Mouse (Mus musculus): ENCODE data around the gene Cyp2d11.
"Not testable (repeated sequence)": the region's sequence is repeated elsewhere in the genome, so short reads cannot be mapped to it uniquely, and the experiment has no call there.

Gene Cyp2d11

DNA sequence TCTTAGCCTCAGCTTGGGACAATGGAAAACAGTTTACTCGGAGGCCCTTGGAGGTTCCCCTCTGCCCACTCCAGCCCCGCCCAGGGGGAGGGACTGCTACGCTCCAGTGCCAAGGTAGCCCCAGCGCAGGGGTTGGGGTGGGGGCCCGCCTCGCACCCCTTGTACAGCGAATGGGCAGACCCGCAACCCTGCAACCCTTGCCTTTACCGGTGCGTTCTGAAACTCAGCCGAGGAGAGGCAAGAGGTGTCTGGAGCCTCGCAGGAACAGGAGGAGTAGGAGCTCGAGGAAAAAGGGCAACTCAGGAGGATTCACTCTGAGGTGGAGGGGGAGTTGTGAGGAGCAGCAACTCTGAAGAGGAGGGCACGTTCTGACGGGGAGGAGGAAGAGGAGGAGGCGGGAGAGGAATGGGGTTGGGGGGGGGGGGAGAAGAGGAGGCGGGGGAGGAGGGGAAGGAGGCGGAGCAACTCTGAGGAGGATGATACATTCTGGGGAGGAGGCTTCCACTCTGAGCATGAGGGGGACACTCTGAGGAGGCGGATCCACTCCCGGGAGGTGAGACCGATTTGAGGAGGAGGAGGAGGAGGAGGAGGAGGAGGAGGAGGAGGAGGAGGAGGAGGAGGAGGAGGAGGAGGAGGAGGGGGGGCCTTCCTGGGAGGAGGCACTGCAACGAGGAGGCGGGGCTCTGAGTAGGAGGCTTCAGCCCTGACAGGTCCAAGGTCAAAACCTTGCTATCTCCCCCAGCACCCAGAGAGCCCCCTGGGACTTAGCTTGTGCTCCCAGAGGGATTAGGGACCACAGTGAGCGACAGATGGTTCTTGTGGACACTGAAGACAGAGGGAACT lies 13.7 kb downstream of the Cyp2d11 start, which contains the start of gene Cyp2d22:
Gene Cyp2d22 (minus strand): TSS at position 390 of the 843 bp plus-strand sequence.
- DNase-seq (ENCODE audit: low read depth, low spot score) = peak; percentile 69

DNA sequence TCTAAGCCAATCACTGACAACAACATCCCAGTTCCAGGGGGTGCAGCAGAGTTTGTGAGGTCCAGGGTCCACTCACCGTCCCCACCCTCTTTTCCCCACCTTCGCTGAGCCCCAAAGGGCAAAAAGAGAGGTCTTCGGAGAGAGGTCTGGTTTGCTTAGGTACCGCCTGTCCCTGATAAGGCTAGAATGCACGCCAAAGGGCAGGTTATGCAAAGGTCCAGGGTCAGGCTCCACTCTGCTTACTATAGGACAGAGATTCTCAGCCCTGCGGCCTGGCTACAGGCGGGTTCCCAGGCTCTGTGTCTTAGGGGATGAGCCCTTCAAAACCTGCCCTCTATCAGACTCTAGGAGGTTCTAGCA lies 14.3 kb downstream of the Cyp2d11 start:
- DNase-seq (ENCODE audit: low read depth, low spot score) = no peak

DNA sequence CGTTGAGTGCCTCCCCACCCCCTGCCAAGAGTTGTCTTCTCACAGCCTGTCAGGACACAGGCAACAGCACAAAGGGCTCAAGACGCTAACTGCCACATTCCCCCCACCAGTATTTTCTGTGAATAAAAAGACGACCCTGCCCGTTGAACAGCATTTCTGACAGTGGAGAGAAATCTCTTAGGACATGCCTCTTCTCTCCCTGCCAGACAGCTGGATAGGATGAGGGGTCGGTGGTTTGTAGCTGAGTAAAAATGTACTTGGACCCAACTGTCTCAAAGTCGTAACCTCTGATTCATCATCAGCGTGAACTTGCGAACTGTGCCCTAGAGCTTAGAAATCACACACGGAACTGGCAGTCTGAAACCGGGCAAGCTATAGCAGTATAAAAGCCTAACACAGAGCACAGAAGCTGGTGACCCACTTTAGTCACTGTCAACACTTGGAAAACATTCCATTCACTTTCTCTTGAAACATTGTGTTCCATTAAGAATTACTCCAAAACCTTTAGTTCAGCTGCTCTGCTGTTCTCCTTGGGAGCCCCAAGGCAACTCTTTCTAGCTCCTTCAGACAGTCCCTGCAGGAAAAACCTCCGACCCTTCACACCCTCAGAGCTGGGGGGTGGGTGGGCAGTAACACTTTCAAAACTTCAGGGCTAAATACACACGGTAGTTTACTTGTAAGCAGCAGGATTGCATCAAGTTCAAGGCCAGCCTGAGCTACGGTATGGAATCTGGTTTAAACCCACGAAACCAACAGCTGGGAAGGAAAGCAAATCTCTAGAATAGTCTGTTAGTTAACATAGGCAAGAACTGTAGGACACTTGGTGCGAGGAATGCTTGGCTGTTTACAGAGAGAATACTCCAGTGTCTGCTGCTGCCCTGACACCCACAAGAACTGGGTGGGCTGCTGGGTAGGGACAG lies 15.3 kb downstream of the Cyp2d11 start:
- no peak for DNase-seq (ENCODE audit: low read depth, low spot score)

DNA sequence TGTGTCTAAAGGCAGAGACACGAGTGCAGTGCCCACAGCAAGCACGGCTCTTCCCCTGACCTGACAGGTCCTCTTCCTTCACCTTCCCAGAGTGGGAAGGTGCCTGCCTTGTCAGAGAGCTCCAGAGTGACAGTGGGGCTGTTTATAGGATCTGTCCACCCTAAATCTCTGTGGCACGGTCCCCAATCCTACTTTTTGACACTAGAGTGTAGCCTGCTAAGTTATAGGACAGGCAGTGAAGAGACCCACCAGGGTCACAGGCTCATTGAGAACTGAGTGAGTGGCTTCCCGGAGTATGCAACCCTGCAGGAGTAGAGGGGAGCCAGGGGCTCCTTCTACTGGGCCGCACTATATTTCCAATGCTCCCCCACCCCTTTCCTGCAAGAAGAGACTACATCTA lies 16.1 kb downstream of the Cyp2d11 start:
- DNase-seq (ENCODE audit: low read depth, low spot score) = no peak

DNA sequence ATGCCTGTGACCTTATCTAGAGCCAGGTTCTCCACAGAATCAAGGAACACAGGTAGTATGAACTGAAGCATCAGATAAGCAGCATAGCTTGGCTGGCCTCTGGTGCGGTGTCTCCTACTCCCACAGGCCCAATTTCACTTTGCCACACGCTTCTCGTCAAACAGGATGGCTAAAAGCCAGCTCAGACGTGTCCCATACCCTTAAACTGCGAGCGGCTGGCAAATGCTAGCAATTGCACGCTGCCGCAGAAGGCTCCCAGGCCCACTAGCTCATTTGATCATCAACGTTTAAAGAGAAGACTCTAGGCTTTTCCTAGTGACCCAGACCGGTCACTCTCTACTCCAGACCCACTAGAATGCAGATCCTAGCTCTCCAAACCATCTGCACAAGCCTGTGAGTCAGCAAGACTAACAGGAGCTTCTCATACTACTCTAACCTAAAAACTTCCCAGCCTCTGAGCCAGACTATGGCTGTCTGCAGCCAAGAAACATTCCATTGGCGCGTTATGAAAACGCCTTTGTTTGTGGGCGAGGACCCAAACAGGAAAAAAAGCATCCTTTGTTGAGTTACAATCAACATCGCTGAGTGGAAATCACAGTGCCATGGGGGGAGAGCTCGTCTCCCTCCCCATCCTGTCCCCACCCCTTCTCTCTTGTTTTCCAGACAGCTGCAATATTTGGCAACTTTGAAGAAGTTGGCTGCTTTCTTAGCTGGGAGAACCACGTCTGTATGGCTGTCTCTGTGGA lies 17.3 kb downstream of the Cyp2d11 start:
- DNase-seq (ENCODE audit: low read depth, low spot score) = no peak

DNA sequence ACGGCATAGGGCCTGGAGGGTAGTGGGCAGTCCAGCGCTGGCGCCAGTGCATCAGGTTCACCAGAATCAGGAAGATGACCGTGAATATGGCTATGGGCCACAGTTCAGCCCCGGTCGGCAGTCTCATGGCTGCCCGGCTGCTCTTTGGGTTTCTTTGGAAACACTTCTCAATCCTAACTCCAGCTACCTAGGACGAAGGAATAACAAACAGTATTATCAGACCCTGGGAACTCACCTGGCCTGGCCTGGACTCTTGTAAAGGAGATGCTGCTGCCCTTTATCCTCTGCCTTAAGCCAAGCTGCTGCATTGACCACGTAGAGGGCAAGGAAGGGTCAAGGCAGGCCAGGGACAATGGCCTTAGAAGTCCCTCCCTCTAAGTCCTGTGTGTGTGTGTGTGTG lies 18.0 kb downstream of the Cyp2d11 start:
- DNase-seq (ENCODE audit: low read depth, low spot score) = no peak

DNA sequence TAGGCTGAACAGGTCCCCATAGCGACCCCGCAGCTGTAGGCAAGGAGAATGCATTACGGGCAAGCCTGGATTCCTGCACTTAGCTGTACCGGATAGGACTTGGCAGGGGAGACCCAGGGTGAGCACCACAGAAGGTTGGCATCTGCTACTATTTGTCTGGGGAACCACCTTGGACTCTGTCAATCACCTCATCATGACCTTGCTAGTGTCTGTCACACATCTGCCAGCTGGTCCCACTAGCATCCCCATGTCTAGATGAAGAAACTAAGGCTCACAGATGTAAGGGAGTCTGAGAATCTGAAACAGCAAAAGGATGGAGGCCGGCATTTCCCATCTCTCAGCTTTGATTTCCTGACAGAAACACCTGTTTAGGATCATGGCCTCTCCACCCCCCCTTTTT lies 19.4 kb downstream of the Cyp2d11 start:
- DNase-seq (ENCODE audit: low read depth, low spot score) = no peak

DNA sequence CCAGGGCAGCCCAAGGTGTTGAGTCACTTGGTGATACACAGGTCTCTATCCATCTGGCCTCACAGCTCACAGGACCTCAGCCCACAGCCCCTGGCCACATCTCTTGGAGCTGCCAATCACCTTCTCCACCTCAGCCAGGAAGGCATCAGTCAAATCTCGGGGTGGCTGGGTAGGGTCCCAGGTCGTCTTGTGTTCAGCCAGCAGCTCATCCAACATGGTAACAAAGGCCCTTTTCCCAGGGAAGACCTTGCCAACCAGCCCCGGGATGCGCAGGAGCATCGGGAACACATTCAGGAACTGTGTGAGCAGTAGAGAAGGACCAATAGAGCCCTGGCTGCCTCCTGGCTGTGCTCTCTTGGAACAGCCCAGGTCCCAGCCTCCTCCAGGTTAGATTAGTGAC lies 20.8 kb downstream of the Cyp2d11 start:
- no peak for DNase-seq (ENCODE audit: low read depth, low spot score)

DNA sequence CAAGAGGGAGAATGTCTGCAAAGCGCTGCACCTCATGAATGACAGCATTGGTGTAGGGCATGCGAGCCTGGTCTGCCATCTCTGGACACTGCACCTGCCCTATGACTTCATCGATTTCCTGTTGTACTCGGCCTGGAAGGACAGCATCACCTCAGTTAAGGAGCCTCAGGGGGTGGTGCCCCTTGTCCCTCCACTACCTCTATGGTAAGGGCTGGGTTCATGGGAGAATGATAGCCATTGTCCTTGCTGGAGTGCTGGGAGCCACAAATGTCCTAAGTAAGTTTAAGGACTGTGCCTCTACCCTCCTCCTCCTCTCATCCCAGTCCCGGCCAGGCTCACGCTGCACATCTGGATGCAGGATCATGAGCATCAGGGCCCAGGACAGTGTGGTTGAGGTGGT lies 21.4 kb downstream of the Cyp2d11 start:
- DNase-seq (ENCODE audit: low read depth, low spot score) = no peak

DNA sequence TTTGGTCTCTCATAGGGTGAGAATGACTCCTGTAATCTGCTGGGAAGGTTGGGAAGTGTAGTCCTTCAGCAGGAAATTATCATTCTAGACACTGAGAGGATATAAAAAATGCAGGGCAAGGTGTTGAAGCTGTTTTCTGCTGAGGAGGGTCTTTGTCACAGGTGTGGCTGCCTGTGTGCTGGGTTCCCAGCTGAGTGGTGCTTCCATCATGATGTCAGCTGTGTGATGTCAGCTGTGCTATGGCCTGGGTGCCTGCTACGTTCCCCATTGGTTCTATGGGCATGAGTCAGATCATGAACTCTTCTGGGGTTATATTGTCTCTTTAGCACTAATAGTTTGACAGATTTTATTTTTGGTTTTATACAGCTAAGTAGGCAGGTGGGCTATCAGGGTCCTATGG lies 25.0 kb downstream of the Cyp2d11 start:
- DNase-seq (ENCODE audit: low read depth, low spot score) = no peak

DNA sequence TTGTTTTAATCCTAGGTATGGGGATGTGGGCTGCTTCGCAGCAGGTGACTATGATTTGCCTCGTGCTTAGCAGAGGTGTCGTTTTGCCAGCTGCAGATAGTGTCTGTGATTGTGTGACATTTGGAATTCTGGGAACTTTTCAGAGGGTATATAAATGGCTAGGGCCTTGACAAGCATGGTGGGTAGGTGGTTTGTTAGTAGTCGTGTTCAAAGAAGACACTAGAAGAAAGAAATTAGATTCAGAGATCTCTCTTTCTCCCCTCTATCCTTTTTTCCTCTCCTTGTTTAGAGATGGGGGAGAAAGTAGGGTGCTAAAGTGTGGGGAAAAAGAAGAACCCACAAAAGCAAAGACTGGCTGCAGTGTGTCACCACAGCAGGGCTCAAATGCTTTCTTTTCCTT lies 25.7 kb downstream of the Cyp2d11 start:
- no peak for DNase-seq (ENCODE audit: low read depth, low spot score)

DNA sequence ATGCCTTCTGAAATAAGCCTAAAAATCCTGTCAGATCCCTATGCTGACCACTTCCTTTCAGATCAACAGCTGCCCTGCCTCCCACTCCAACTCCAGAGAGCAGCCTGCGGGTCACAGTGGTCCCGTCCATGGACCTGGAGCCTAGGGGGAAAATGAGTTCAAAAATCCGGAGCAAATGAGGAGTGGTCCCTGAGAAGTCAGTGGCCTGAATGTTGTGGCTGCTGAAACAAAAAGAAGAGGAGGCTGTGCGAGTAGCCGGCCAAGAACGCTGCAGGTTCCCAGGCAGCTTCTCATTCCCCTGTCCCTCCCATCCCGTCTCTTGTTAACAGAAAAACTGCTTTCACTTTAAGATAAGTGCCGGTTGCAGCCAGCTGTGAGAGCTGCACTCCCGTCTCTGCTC lies 29.3 kb downstream of the Cyp2d11 start:
- DNase-seq (ENCODE audit: low read depth, low spot score) = not testable (repeated sequence)

DNA sequence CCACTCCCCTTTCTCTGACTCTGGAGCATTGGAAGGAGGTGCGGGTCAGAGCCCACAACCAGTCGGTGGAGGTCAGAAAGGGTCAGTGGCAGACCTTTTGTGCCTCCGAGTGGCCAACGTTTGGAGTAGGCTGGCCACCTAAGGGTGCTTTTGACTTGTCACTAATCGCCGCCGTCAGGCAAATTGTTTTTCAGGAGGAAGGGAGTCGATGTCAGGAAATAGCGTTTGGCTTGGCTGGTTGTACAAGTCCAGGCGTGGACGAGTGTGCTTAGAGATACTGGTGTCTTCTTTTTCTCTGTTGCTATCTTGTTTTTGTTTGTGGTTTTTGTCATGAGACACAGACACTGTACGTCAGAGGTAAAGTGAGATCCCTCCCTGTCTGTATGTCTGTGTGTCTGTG lies 30.0 kb downstream of the Cyp2d11 start:
- not testable (repeated sequence) for DNase-seq (ENCODE audit: low read depth, low spot score)

DNA sequence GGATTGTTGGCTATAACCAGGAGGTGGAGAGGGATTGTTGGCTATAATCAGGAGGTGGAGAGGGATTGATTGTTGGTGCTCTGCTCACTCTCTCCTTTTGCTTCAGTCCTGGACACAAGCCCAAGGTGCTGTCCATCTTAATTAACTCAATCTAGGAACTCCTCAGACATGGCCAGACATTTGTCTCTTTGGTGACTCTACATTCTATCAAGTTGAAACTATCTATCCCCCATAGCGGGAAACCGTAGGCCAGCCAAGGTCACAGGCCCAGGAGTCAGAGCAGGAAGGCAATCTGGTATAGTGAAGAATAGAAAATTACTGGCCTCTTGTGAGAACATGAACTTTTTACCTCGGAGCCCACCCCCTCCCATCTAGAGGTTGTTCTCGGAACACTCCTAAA lies 31.6 kb downstream of the Cyp2d11 start:
- no peak for DNase-seq (ENCODE audit: low read depth, low spot score)

DNA sequence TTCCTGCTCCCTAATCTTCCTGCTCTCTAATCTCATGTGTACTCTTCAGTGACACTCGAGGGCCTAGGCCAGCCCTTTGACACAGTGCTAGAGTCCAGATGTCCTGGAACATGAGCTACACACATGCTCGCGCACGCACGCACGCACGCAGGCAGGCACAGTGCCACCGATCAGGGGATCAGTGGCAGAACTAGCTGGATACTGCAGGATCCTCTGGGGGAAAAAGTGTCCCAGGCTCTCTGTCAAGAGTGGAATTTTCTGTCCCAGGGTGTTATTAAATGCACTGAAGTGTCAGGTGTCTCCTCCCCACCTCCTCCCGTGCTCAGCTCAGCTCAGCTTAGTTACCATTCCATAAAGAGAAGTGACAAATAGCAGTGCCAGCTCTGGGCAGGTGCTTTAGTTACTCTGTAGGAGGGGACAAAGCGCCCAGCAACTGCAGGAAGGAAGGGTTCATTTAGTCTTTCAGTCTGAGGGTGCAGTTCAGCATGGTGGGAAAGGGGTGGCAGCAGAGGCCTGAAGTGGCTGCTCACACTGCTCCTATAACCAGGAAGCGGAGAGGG lies 32.3 kb downstream of the Cyp2d11 start:
- DNase-seq (ENCODE audit: low read depth, low spot score) = peak; percentile 43

DNA sequence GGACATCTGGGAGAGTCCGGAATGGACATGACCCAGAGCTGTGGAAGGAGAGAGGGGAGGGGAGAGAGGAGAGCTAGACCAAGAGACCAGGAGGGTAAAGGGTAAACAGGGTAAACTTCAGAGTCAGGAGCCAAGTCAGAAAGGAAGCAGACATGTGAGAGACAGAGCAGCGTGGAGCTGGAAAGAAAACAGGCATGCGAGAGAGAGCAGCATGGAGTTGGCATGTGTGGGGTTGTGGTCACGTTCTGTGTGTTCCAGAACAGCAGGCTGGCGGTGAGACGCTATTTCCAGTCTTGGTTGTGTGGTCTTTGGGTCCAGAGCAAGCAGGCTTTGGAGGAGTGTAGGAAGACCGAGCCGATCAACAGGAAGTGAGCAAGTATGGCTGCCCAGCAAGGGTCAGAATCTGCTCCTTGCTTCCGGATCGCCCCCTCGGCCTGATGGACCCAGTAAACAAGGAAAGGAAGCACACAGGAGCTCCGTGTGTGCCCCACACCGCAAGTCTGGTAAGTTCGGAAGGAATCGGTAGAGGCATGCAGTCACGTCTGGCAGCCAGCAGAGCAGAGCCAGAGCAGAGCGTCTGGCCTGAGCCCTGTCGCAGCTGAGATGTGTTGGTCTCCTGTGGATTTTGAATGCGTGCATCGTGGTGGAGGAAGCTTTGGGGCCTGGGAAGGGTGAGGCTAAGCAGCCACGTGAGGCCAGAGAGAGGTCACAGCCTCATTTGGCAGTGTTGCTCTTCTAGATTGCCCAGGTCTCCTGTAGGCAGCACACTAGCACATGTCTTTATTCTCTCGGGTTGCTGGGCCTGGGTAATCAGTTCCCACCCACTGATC lies 35.2 kb downstream of the Cyp2d11 start:
- DNase-seq (ENCODE audit: low read depth, low spot score) = no peak

DNA sequence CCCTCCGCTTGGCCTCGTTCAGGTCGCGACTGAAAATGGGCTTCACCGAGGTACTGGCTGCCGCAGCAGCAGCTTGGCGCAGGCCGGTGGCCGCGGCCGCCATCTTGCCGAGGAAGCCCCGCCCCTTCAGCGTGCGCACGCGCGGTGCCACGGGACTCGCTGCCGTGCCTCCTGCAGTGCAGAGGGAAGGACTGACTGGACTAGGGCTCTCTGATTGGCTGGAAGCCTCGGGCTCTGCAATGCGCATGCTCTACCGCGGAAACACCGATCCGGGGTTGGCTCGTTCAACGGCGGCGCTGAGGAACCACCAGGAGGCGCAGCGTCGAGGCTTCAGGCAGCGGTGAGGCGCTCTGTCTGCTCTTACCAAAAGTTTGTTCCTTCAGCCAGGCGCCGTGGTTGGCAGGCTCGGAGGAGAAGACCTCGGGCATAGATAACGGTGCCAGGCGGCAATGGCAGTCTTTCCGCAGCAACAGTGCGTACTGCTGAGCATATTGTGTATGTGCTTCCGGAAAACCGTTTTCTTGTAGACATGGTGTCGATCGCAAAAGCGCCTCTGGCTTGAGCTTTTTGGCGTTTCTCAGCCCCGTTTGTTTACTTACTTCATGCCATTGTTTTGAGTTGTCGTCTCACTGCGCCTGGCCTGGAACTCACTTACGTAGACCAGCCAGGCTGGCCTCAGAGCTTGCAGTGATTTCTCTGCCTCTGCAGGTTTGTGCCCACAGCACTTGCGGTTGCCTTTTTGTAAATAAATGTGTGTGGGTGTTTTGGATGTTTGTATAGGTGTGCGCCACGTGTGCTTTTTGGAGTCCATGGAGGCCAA lies 39.5 kb downstream of the Cyp2d11 start, which contains the start of gene Ndufa6:
Gene Ndufa6 (minus strand): TSS at position 197 of the 820 bp plus-strand sequence.
- peak; percentile 100 for DNase-seq (ENCODE audit: low read depth, low spot score)

DNA sequence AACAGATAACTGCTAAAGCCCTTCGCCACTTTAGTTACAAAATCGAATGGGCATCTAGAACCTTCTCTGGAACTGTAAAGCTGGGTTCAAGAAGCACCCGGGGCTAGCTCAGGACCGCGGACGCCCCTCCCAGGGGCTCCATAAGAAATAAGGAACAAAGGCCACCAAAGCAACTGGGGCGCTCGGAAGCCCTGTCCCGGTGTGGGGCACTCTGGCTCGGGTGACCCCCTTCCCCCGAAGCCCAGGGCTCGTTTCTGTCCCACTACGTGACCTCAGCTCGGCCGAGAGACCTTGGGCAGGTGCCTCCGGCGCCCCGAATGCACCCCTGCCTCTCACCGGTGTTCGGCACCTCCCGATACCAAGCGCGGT lies 40.1 kb downstream of the Cyp2d11 start:
- DNase-seq (ENCODE audit: low read depth, low spot score) = no peak

DNA sequence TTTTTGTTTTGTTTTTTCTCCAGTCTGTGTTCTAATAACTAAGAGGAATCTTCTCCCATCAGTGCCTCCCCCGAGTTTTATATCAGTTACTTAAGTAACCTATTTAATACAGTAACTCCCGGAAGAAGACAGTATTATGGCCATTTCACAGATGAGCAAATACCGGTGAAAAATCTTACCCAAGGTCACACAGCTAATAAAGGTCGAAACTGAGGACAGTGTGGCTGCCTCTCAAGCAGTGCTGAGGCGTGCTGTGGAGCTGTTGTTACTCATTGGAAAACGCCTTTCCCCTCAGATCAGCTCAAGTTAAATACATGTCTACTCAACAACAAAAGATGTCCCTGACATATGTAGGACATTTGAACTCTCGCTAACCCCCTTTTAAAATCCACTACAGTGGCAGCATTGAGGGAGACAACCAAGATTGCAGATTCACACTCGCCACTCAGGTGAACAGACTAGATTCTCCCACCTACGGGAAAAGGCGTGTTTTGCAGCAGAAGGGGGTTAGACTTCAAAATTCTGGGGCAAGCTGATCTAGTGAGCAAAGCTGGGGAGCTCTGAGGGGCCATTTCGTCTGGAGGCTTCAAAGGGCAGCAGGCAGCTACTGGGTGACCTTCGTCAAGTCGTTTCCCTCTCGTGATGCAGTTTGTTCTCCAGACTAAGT lies 40.6 kb downstream of the Cyp2d11 start:
- DNase-seq (ENCODE audit: low read depth, low spot score) = no peak

Data from CD4-positive, CD25-positive, alpha-beta regulatory T cell, adult 2 months (primary cell).